Mouse (Mus musculus): ENCODE results near the gene Src.

GRCm38 (mm10) chr2:157419506-157419905 lies 1.3 kb downstream of the Src start:
- no peak for TF ChIP-seq POLR2A (IDR thresholded peaks at IDR 0.05; ENCODE audit: control insufficient read depth, extremely low read depth, insufficient read depth, low read length, poor library complexity)
- TF ChIP-seq CTCF (IDR thresholded peaks at IDR 0.05; ENCODE audit: borderline replicate concordance, control insufficient read depth, extremely low read depth, insufficient read depth, low read length, poor library complexity), result no peak
